Mouse (Mus musculus) forebrain, postnatal 0 days (tissue): ENCODE results near the gene Ostm1. TPM values are rescaled to one million over a fixed set of nuclear protein-coding genes. Genes with fewer than 3 reads are reported as not detected.
A peak's percentile ranks its signal among the peaks of the same experiment; 100 is the strongest.

Experiments
- ATAC-seq: fragments of 200-750 bp; cut with Nextera tagmentation; 2 replicates; pipeline ENCODE4 v1.8.0; 2017; ENCODE audit warnings: mild to moderate bottlenecking, moderate library complexity
- DNase-seq: peaks from one replicate; pipeline ENCODE4 v3.0.0-alpha.2; 2015
- H3K27ac ChIP-seq: fragments of 300-500 bp; sonication (generic); 2 replicates; pipeline ENCODE4 v1.5.1; 2014; ENCODE audit warnings: low read depth, mild to moderate bottlenecking, antibody characterized with exemption, low read length, moderate library complexity, mixed read lengths
- H3K27me3 ChIP-seq: fragments of 300-500 bp; sonication (generic); 2 replicates; pipeline ENCODE4 v1.6.1; 2014; ENCODE audit warnings: mild to moderate bottlenecking, low read length, mixed read lengths; ENCODE audit not compliant: insufficient read depth
- H3K36me3 ChIP-seq: fragments of 300-500 bp; sonication (generic); 2 replicates; pipeline ENCODE4 v1.6.1; 2014; ENCODE audit warnings: mild to moderate bottlenecking, moderate library complexity; ENCODE audit not compliant: insufficient read depth
- H3K4me1 ChIP-seq: fragments of 300-500 bp; sonication (generic); 2 replicates; pipeline ENCODE4 v1.6.1; 2014; ENCODE audit warnings: antibody characterized with exemption; ENCODE audit not compliant: insufficient read depth
- H3K4me2 ChIP-seq: fragments of 300-500 bp; sonication (generic); 2 replicates; pipeline ENCODE4 v1.6.1; 2014; ENCODE audit warnings: low read depth, mild to moderate bottlenecking, moderate library complexity
- H3K4me3 ChIP-seq: fragments of 300-500 bp; sonication (generic); 2 replicates; pipeline ENCODE4 v1.5.1; 2014; ENCODE audit warnings: low read depth, low read length, mixed read lengths
- H3K9ac ChIP-seq: fragments of 300-500 bp; sonication (generic); 2 replicates; pipeline ENCODE4 v1.6.1; 2014; ENCODE audit warnings: mild to moderate bottlenecking
- H3K9me3 ChIP-seq: fragments of 300-500 bp; sonication (generic); 2 replicates; pipeline ENCODE4 v1.6.1; 2016; ENCODE audit warnings: low read length
- CTCF ChIP-seq: sonication (generic); IDR thresholded peaks from 2 replicates; pipeline ENCODE4 v1.5.1; 2016; ENCODE audit warnings: antibody characterized with exemption, control low read depth, low read depth
- WGBS: fragments of 180-500 bp; shearing (Covaris S2); extraction: QIAGEN DNeasy Blood & Tissue Kit; methylation state at CpG from one replicate; pipeline ENCODE4 v1.1.7; 2014; 5-methylcytosine and 5-hydroxymethylcytosine counted together
- polyA plus RNA-seq: library from polyadenylated mRNA; unstranded; fragments of >200 nt; fragmentation: Nextera tagmentation; extraction: Ambion mirVana; gene quantifications from 2 replicates; pipeline ENCODE4 v1.2.1, GENCODE M21; 2015
- total RNA-seq: library from RNA; depleted of rRNA; stranded (reverse); fragments of >200 nt; gene quantifications from 2 replicates; pipeline ENCODE4 v1.2.3, GENCODE M21; 2014; rRNA removed

Gene Ostm1
- total and polyA plus RNA-seq, 2 experiments from 2014 or later = 39.2 to 44.6 TPM

DNA sequence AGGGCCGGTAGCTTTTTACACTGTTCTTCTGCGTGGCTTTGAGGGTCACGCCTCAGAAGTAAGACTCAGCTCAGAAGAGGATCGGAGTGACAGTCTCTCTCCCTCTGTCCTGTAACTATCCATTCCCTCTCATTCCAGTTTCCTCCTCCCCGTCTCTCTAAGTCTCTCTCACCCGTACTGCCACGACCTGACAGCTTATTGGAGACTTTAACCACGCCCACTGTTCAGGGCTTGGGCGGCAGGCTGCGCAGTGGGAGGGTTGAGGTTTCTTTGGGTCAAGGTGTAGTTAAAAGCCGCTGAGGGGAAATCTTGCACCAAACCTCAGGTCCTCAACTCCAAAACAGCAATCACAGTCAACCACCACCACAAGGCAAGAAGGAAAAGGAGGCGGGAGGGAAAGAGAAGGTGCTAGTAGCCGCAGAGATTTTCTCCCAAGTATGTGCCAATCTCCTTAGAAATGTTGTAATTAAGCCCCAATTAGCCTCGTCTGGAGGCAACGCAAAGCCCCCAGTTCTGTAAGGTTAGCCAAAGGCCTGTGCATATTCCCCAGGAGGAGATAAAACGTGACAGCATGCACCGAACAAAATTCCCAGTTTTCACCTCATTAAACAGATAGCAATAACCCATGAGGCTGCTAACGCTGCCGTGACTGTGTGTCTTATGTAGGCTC is 131.9 kb downstream of the Ostm1 start:
- Histone ChIP-seq H3K4me3 (peak overlapping the region; percentile 8; the same call in 1 of the 2 replicates), H3K9ac (no peak overlapping the region)

DNA sequence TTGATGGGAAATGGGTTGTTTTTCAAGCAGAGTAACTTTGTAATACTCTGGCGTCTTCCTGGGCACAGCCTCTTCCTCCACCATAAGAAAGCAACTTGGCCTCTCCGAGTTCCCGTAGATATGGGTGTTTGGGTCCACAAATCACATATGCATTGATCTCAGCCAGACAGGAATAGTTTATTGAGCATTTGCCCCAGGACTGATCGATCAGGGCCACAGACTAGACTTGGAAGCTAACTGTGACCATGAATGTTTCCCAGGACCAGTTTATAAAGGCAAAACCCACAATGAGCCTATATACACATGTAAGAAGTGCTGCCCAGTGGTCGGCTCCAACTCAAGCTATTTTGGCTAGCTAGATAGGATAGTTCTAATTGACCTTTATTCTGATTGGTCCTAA is 138.5 kb downstream of the Ostm1 start:
- Histone ChIP-seq H3K4me3 (no peak overlapping the region), H3K9me3 (no peaks in the 10 kb centered on the region), H3K27ac (no peak overlapping the region), H3K4me2 (no peak overlapping the region), H3K27me3 (no peaks in the 10 kb centered on the region), H3K4me1 (no peaks in the 10 kb centered on the region), H3K9ac (no peak overlapping the region), H3K36me3 (no peaks in the 10 kb centered on the region)
- ATAC-seq (no peak), DNase-seq (no peak)
- 95% methylated on average over 5 of the region's 5 CpGs for WGBS
- no peak for TF ChIP-seq CTCF

More for the DNA sequence above, 131.9 kb downstream of the Ostm1 start:
- peak overlapping the region; percentile 41 for H3K4me2 ChIP-seq
- H3K27ac ChIP-seq = no peak overlapping the region
- DNase-seq (no peak), ATAC-seq (no peak)
- H3K4me1 ChIP-seq = no peaks in the 10 kb centered on the region
- H3K9me3 ChIP-seq = no peaks in the 10 kb centered on the region
- H3K36me3 ChIP-seq = no peaks in the 10 kb centered on the region
- WGBS = 9% methylated on average over 19 of the region's 19 CpGs
- TF ChIP-seq CTCF = no peak
- H3K27me3 ChIP-seq = no peaks in the 10 kb centered on the region

DNA sequence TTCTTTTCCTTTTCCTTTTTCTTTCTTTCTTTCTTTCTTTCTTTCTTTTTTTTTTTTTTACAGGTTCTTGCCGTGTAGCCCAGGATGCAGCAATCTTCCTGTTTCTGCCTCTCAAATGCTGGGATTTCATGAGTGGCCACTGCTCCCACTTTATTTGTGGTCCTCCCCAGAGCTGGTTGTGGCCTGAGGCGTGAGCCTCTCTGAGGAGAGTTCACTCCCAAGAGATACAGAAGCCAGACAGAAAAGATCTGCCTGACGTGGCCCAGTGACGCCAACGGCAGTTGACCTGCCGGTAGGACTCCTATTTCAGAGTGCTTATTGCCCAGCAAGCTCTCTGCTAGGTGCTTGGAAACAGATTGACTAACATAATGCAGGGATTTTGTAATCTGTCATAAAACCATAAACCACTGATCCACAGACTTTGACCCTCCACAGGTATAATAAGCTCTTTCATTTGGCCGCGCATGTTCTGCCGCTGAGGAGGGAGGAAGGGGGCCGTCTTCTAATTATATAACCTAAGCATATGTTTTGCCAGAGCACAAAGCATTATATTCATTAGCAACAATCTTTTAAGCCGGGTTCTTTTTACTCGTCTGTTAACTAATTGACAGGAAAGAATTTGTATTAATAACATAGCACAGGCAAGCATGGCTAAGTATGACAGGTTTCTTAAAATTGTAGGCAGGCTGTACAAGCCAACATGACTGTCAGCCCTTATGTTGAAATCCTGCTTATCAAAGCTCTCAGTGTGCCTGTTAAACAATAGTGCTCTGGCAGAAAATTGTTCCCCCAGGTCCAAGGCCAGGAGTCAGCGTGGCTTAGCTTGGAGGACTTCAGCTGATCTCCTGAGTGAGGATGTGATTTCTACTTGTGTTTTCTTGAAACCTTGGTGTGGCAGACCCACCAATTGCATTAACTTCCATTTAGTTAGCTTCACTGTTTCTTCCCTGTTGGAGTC is 139.9 kb downstream of the Ostm1 start:
- no peak for DNase-seq
- TF ChIP-seq CTCF = no peak
- 43% methylated on average over 13 of the region's 13 CpGs for WGBS

DNA sequence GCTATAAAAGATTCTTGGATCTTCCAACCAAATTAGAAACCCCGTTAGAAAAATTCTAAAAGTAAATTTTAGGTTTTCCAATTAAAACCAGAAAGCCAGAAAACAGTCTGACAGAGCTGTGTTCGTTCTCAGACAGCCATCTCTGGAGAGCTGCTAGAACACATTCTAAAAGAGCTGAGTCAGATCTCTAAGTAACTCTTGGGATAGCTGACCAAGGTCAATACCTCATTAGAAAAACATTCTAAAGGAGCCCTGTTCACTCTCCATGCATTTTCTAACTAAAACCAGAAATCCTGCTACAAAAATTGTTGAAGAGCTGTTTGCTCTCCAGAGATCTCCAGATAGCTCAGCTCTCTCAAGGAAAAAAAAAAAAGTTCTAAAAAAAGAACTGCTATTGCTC is 146.0 kb downstream of the Ostm1 start:
- ATAC-seq (no peak), DNase-seq (no peak)
- Histone ChIP-seq H3K9ac (no peak overlapping the region), H3K4me3 (no peak overlapping the region), H3K36me3 (no peaks in the 10 kb centered on the region), H3K4me1 (no peaks in the 10 kb centered on the region), H3K27me3 (no peaks in the 10 kb centered on the region), H3K4me2 (no peak overlapping the region), H3K27ac (no peak overlapping the region), H3K9me3 (no peaks in the 10 kb centered on the region)
- TF ChIP-seq CTCF = no peak
- 74% methylated on average over 2 of the region's 2 CpGs for WGBS

More for the DNA sequence above, 139.9 kb downstream of the Ostm1 start:
- Histone ChIP-seq H3K9ac (no peak overlapping the region), H3K9me3 (no peaks in the 10 kb centered on the region), H3K27me3 (no peaks in the 10 kb centered on the region), H3K4me2 (no peak overlapping the region), H3K4me3 (no peak overlapping the region), H3K4me1 (no peaks in the 10 kb centered on the region), H3K36me3 (no peaks in the 10 kb centered on the region), H3K27ac (no peak overlapping the region)
- ATAC-seq = peak; percentile 55; the same call in 1 of the 2 replicates

DNA sequence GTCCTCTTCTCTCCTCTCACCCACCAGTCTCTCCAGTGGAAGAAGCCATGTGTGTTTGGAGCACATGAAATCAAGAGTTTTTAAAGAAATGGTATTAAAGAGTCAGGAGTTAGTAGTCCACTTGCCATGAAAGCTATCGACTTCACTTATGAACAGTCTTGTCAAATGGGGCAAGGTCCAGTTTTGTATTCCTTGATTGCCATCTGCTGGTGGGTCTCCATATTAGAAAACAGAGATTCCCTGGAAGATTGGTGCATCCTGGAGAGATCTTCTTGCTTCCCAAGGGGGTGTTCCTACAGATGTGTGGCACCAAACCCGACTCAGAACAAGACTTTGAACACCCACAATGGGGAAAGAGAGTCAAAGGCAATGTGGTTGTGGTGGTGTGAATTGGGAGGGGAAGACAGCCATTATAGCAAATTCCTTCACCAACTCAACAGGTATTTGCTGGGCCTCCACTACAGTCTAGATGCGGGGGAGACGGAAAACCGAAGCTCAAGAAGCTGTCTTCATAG is 151.0 kb downstream of the Ostm1 start:
- 62% methylated on average over 5 of the region's 5 CpGs for WGBS
- DNase-seq = peak; percentile 74
- ATAC-seq = no peak

DNA sequence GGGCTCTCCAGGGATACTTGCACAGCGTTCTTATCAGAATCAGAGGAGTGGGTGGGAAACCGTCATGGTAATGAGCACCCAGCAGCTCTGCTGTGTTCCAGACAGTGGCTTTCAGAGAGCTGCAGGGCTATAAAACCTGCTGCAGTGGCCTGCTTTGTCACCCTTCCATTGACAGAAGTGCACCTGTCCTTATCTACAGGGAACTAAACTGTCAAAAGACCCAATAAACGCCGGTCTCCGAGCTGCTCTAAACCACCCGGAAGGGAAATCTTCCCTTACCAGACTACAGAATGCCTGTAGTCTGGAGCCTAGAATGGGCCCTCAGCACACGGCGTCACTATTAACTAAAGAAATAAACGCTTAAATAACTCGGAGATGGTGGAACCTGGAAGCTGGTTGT is 168.2 kb downstream of the Ostm1 start:
- TF ChIP-seq CTCF = no peak
- no peaks in the 10 kb centered on the region for H3K36me3 ChIP-seq
- no peak overlapping the region for H3K27ac ChIP-seq
- no peaks in the 10 kb centered on the region for H3K27me3 ChIP-seq
- 80% methylated on average over 10 of the region's 10 CpGs for WGBS
- no peaks in the 10 kb centered on the region for H3K9me3 ChIP-seq
- H3K4me3 ChIP-seq = no peak overlapping the region
- H3K4me2 ChIP-seq = no peak overlapping the region
- H3K4me1 ChIP-seq = no peaks in the 10 kb centered on the region
- DNase-seq (no peak), ATAC-seq (no peak)
- H3K9ac ChIP-seq = no peak overlapping the region

More for the DNA sequence above, 151.0 kb downstream of the Ostm1 start:
- no peaks in the 10 kb centered on the region for H3K9me3 ChIP-seq
- no peaks in the 10 kb centered on the region for H3K36me3 ChIP-seq
- peak; percentile 71 for TF ChIP-seq CTCF
- no peaks in the 10 kb centered on the region for H3K27me3 ChIP-seq
- H3K27ac ChIP-seq = no peak overlapping the region
- no peak overlapping the region for H3K9ac ChIP-seq
- no peak overlapping the region for H3K4me3 ChIP-seq
- H3K4me2 ChIP-seq = no peak overlapping the region
- H3K4me1 ChIP-seq = no peaks in the 10 kb centered on the region

Other genes with a start within 250 kb of the Ostm1 start
- 6.8 and 9.7 TPM in 2 replicates for gene Afg1l, start 105.3 kb upstream of the Ostm1 start, total RNA-seq
- 5.5 and 6.9 TPM in 2 replicates for gene Afg1l, start 105.3 kb upstream of the Ostm1 start, polyA plus RNA-seq
- gene Snx3, start 81.8 kb upstream of the Ostm1 start, total RNA-seq = 124 and 139 TPM in 2 replicates
- 331 and 335 TPM in 2 replicates for gene Snx3, start 81.8 kb upstream of the Ostm1 start, polyA plus RNA-seq
- gene Nr2e1, start 190 bp upstream of the Ostm1 start, total RNA-seq = 3.9 and 6.2 TPM in 2 replicates
- 8.3 and 10.2 TPM in 2 replicates for gene Nr2e1, start 190 bp upstream of the Ostm1 start, polyA plus RNA-seq
- 20.7 and 24.9 TPM in 2 replicates for gene Sec63, start 177.7 kb downstream of the Ostm1 start, total RNA-seq
- 9.3 and 14.0 TPM in 2 replicates for gene Sec63, start 177.7 kb downstream of the Ostm1 start, polyA plus RNA-seq